Mouse (Mus musculus): ENCODE results near the gene Tmem14c.

The Tmem14c gene

GRCm38 (mm10) chr13:41008946-41009345, 7.1 kb upstream of the Tmem14c start:
- DNase-seq (ENCODE audit: low spot score): no peak

GRCm38 (mm10) chr13:41016797-41017405, 809 bp downstream of the Tmem14c start:
- peak; percentile 74 for DNase-seq (ENCODE audit: low spot score)

DNA sequence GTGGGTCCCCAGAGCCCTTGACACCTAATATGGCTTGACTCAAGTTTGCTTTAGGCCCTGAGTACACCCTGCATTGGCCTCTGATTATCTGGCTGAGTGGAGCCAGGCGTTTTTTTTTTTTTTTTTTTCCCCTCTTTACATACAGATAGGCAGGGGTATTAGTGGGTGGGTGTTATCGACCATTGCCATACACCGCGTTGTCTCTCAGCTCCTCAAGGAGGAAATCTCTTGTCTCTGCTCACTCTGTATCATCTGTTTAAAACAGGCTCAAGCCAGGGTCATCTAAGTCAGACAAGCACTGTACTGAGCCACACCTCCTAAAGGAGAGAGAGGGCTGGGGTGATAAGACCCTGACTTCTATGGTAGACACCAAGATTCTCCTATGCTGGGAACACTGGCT, 1.7 kb downstream of the Tmem14c start:
- no peak for DNase-seq (ENCODE audit: low spot score)

DNA sequence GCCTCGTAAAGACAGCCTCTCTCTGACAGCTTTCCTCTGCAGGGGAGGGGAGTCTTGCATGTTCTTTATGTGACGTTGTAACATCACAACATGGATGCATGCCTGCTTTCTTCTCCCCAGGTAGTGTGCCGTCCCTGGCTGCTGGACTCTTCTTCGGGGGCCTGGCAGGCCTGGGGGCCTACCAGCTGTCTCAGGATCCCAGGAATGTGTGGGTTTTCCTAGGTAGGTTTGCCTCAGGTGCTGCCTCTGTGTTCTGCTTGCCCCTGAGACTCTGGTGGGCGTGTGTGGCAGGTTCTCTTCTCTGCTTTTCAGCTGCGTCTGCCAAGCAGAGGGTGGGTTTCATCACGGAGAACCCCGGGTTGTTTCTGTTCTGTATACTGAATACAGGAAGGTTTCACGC, 2.1 kb downstream of the Tmem14c start:
- no peak for DNase-seq (ENCODE audit: low spot score)

- DNase-seq (ENCODE audit: low spot score): no peak
Observed at GRCm38 (mm10) chr13:41018756-41019591, 2.9 kb downstream of the Tmem14c start.

DNA sequence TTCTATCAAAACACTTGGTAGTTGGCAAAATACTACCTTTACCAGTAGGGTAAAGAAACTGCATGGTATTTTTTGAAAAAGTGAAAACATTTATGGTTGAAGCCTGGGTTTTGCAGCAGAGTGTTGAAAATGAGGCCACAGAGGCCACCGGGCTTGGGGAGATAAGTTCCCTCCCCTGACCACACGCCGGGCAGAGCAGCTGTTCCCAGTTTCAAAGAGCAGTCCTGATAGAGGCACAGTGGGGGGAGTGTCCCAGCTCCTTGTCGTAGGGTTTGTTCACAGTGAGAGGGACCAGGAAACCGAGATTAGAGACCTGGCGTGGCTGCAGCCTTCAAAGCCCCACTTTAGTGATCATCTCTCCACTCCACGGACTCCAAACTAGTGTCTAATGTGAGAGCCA, 4.4 kb downstream of the Tmem14c start:
- no peak for DNase-seq (ENCODE audit: low spot score)

DNA sequence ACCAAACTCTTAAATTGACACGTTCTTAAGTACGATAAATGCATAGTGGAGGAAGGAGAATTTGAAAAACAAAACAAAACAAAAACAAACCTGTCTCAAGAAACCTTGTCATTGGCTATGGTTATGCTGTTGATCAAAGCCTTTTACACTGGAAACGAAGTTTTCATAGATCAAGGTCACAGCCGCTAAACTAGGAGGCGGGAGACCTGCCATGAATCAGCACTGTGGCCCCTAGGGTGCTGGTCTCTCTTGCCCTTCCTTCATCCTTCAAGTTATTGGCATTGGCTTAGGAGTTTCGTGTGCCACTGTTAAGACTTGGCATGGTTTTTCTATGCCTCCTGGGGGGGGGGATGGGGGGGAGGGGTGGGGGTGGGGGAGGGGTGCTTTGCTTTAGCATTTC, 5.5 kb downstream of the Tmem14c start:
- DNase-seq (ENCODE audit: low spot score): no peak

- DNase-seq (ENCODE audit: low spot score): no peak
Observed at GRCm38 (mm10) chr13:41022099-41022498, 6.0 kb downstream of the Tmem14c start.

DNA sequence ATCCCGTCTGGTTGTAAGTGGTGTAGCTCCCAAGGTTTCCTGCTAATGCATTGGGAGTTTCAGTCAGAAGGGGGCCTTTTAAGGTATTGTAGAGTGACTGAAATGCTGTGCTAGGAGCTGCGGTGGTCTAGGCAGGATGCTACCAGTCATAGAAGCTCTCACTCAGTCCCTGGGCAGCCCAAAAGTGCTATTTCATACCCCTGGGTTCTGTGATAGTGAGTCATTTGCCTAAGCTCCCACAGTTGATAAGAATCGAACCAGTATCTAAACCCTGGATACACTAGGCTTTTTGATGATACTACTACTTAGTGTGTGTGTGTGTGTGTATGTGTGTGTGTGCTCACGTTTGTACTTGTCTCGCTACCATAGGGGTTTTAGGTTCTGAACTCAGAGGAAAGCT, 14.0 kb downstream of the Tmem14c start:
- no peak for DNase-seq (ENCODE audit: low spot score)

GRCm38 (mm10) chr13:41042511-41042910, 26.4 kb downstream of the Tmem14c start:
- DNase-seq (ENCODE audit: low spot score): no peak

DNA sequence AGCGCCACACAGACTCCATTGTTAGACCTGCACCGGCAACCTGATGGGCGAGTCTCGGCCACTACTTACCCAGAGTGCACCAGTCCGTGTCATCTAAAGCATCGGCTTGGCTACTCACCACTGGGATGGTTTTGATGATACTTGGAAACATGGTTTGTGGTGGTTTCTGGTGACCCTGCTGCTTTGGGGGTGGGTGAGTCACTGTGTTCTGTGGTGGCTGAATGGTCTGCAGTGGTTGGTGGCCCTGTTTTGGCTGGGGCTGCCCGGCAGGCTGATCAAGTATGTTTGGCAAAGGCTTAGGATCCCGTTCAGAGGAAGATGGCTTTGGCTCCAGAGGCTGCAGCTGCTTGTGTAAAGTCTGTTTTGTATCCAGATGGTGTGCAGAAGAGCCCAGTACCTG, 29.8 kb downstream of the Tmem14c start:
- DNase-seq (ENCODE audit: low spot score): no peak

- no peak for DNase-seq (ENCODE audit: low spot score)
Observed at GRCm38 (mm10) chr13:41047280-41047679, 31.2 kb downstream of the Tmem14c start.

DNA sequence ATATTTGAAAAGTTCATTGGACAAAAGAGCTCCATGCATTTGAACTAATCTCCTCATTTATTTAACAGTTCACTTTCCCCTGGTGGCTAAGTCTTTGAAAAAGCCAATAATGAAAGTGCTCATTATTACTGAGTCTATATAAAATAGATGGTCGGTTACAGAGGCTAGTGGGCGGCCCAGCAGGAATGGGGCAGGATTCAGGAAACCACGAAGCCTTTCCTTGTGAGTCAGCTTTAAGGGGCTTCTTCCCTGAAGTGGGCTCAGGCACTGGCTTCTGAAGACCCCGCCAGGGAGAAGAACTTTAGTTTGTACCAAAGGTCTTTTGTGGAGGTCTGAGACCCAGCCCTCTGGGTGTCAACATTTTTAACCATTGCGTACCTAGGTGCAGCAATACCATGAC, 35.9 kb downstream of the Tmem14c start:
- DNase-seq (ENCODE audit: low spot score): no peak

DNA sequence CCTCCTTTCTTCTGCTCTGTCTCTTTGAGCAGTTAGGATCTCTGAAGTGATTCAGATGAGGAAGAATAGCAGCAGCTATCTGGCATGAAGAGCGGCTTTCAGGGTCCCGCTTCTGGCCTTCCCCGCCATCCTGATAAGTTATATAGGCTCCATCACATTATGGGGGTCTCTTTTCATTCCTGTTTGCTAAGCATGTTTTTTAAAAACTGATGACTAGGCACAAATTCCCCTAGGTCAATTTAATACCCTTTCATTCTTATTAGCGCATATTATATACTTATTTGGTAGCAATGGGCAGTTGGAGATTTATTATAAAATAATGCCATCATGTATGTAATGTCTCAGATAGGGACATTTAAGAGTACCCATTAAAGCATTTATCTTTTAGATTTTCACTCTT, 51.5 kb downstream of the Tmem14c start:
- DNase-seq (ENCODE audit: low spot score): no peak

- DNase-seq (ENCODE audit: low spot score): no peak
Observed at GRCm38 (mm10) chr13:41071617-41072016, 55.5 kb downstream of the Tmem14c start.

Data from yolk sac, embryonic 10.5 days (tissue).